Mouse (Mus musculus) frontal cortex, postnatal 36 days (tissue): Measurements from ENCODE around the gene Aqp11.

ENCODE experiments used
- DNase-seq, 2 experiments: peaks; one replicate each; pipeline ENCODE4 v3.0.0; 2022; ENCODE audit warnings: low spot score in 2 of 2

Gene Aqp11

DNA sequence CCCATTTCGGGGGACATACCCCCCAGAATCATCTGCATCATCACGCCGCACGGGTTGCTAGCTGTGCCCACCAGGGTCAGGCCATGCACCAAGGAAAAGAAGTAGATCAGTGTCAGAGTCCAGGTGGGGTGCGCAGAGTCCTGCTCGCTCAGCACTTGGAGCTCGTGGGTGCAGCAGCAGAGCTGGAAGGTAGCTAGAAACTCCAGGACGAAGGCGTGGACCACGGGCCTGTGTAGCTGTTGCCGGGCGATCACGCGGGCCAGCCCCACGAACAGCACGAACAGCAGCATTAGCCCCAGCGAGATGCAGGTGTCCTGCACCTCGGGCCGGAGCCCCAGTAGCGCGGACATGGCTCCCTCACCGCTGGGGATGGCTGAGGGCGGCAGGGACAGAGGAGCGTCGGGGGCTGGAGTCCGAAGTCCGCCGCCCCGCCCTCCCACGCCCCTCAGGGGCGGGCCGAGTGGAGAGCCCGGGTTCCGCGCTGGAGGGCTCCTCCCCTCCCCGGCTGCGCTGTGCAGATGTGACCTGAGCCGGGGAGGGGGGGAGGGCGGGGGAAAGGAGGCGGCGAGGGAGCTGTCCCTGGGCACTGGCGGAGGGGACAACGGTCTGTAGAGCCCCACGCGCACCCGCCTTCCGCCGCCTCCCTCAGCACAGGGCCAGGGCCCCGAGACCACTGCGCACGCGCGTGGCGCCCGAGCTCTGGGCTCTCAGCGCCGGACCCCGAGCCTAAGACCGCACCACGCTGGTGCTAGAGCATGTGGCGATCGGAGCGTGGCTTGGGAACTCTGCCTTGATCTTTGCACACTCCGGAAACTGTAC is at the start of gene Aqp11:
Aqp11 (minus strand) TSS at position 652 of the 819 bp plus-strand sequence.
- peak; percentile 72 to 75 for DNase-seq

- DNase-seq: no peak
Observed at GRCm38 (mm10) chr7:97783523-97783922, 45.4 kb upstream of the Aqp11 start.

GRCm38 (mm10) chr7:97781496-97781895 is 43.4 kb upstream of the Aqp11 start:
- no peak for DNase-seq

DNA sequence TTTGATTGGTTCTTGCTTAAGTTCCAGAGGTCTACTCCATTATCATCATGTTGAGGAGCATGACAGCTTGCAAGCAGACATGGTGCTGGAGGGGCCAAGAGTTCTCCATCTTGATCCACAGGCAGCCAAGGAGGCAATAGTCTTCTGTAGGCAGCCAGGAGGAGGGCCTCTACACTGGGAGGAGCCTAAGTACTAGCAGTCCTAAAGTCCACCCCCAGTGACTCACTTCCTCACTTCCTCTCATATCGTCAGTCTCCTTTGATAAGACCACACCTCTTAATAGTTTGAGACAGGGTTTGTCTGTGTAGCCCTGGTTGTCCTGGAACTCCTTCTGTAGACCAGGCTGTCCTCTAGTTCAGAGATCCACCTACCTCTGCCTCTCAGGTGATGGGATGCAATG is 42.7 kb upstream of the Aqp11 start:
- no peak for DNase-seq

- no peak for DNase-seq
Observed at GRCm38 (mm10) chr7:97780222-97780621, 42.1 kb upstream of the Aqp11 start.

DNA sequence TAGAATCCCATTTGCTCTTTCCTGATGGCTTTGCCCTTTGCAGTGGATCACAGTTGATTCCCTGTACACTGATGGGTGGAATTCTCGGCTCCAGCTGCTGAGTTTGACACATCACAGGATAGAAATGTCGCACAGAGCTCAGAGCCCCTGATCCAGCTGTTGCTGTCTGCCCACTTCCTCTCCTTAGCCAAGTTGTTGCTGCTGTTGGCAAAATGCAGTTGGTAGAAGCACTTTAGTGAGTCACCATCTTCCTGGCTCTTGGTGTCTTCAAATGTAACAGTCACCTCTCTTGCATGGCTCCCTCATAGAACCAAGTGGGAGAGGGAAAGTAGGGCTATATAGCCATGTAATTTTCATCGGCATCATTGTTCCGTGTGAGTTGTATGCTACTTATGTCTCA is 39.1 kb upstream of the Aqp11 start:
- no peak for DNase-seq

- DNase-seq: no peak
Observed at GRCm38 (mm10) chr7:97775923-97776322, 37.8 kb upstream of the Aqp11 start.

GRCm38 (mm10) chr7:97775380-97775779 is 37.3 kb upstream of the Aqp11 start:
- no peak for DNase-seq

DNA sequence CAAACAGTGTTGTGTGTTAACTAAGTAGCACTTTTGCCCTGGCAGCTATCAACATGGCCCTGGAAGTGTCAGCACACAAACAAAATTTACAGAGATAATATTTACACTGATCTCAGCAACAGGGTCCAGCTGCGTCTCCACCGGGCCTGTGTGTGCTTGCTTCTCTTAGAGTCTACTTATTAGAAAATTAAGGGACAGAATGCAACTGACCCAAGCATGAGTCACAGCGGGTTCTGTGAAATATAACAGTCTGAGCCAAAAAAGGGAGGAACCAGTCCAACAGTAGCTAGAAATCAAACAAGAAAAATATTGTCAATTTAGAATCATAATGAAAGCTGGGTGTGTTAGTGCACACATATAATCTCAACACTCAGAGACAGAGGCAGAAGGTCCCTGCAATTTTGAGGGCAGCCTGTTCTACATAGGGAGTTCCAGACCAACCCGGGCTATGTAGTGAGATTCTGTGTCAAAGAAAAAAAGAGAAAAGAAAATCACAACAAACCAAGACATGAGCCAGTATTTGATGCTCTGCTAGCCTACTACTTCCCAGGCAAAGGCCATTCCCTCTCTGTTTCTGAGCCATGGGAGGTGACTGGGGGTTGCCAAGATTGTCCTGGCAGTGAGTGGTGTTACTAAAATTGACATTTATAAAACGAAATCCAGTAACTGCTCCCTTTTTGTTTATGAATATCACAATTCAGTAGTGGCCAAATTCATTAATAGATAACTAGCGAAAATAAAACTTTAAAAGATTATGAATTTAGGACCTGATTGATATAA is 32.9 kb upstream of the Aqp11 start:
- no peak for DNase-seq

DNA sequence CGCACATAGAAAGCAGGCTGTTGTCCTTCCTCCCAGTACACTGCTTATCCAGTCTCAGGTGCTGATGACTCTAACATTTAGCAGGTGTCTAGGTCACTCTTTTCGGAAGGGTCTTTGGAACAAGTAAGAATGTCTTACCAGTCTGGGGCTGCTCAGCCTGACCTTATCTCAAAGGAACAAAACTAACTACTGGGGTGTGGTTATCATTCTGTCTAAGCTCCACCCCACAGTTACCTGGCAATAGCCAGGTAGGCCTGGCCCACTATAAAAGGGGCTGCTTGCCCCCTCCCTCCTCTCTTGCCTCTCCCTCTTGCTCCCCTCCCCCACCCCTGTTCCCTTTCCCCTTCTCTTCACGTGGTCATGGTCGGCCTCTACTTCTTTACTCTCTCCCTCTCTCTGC is 30.9 kb upstream of the Aqp11 start:
- no peak for DNase-seq

DNA sequence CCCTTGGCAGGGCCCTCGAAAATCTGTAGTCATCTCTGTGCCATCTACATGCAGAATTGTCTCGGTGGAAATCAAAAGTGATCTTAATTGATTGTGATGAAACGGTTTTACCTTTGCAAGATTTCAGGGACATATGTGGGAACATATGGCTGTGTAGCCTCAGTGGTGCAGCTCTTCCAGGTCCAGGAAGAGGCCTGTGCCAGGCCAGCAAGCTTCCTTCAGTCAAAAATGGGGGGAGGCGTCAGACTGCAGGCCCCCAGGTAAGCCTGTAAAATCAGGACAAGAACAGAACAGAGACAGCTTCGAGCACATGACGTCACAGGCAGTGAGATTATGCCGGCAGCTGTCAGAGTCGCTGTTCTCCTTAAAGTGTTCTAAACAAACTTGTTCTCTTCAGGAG is 29.8 kb upstream of the Aqp11 start:
- DNase-seq: no peak

- no peak for DNase-seq
Observed at GRCm38 (mm10) chr7:97766406-97767166, 28.5 kb upstream of the Aqp11 start.

DNA sequence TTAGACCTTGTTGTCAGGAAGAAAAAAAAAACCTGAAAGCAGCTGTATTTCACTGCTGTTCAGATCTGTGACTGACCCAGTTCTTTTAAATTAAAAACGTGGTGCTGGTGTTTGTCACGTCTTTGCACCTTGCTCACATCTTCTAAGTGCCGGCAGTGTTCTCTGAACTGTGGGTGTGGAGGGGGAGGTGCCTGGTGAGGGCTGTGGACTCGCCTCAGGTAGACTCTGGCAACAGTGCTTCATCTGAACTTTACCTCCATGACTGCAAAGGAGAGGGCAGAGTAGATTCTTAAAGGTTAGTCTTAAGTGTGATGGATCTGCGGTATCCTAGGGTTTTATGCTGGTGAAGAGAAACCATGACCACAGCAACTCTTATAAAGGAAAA is 27.9 kb upstream of the Aqp11 start:
- DNase-seq: no peak

DNA sequence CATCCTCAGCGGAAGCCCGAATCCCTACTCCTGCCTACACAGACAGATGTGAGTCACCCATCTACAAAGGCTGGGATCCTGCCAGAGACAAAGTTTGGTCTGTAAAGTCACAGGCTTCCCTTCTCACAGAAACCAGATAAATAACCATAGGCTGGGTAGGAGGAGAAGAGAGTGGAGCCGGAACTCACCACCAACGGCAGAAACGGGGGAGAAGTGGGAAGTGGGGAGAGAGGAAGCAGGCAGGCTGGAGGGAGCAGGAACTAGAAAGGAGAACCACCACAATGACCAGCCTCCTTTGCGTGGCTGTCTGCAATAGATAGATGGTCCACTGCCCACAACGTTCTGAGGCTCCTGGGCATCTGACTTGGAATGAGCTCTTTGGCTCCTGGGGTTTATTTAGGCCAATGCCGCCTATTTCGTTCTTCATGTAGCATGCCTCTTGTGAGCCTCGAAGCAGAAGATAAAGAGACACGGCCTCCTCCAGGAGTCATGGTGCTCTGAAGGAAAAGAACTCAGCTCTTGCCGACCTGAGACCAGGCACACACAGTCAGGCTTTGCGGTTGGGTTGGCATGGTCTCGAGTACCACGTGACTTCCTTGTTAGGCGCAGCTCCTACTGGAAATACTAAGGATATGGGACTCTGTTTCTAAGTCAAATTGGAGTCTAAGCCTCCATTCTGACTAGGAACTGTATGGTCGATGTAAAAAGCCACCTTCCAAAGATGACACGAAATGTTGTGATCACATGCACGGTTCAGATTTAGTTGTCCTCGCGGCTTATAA is 27.3 kb upstream of the Aqp11 start:
- peak; percentile 72 to 79 for DNase-seq

GRCm38 (mm10) chr7:97764591-97764990 is 26.5 kb upstream of the Aqp11 start:
- no peak for DNase-seq

- DNase-seq: peak; percentile 45
Observed at GRCm38 (mm10) chr7:97756967-97757881, 19.1 kb upstream of the Aqp11 start.

DNA sequence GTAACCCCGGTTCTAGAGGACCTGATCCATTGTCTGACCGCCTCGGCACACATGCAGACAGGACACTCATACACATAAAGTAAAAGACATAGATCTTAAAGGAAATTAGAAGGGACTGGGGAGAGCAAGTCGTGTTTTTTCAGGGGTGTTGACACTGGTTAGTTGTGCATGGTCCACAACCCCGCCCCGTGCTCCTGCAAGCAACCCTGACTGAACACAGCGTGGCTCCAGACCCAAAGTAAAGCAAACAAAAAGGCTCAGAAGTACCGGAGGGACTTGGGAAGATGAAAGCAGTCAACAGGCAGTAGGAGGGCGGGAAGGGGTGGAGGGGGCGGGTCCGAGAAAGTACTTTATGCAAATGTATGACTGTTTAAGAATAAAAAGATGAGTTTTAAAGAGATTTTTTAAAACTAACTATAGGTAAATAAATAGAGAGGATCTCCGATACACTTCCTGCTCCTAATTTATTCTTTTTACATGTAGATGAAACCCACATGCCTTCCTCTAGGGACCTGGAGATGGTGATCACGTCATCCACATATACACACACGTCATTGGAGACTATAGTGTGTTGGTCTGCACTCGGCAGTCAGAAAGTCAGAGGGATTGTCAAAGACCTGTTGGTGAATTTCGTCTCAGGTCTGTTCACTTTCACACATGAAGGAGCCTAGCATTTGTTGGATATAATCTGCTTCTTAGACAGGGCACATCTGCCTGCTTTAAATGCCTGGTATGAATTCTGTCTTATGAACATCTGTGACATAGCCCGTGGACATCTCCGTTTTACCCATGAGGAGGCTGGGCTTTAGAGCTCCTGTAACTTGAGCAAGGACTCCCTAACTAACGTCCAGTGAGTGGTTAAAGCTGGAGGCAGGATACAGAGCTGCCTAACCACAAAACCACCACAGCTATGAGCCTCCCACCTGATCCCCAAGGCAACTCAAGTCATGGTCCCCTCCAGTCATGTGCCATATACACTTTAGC is 11.4 kb upstream of the Aqp11 start:
- DNase-seq: no peak

GRCm38 (mm10) chr7:97748527-97749206 is 10.6 kb upstream of the Aqp11 start:
- DNase-seq: peak in 1 of 2 experiments; percentile 31
